Mouse (Mus musculus) gastrocnemius, adult 18-20 months (tissue): ENCODE data around the gene Jmjd1c. TPM values are rescaled to one million over a fixed set of nuclear protein-coding genes. Genes with fewer than 3 reads are reported as not detected.
A peak's percentile ranks its signal among the peaks of the same experiment; 100 is the strongest.

Experiments
- DNase-seq: peaks from one replicate; pipeline ENCODE4 v3.0.0; 2021; ENCODE audit warnings: low spot score
- total RNA-seq, 2 experiments: library from RNA; stranded (reverse); gene quantifications; 2 replicates each; pipeline ENCODE4 v1.2.3; 2021

Jmjd1c gene
- total RNA-seq, 2 experiments from 2014 or later, result 23.5 to 25.4 TPM

- DNase-seq, result no peak
Observed at GRCm38 (mm10) chr10:67071884-67072283, 24.0 kb upstream of the Jmjd1c start.

GRCm38 (mm10) chr10:67072600-67072999 lies 23.3 kb upstream of the Jmjd1c start:
- DNase-seq, result no peak

- DNase-seq, result no peak
Observed at GRCm38 (mm10) chr10:67073577-67073976, 22.3 kb upstream of the Jmjd1c start.

- DNase-seq, result no peak
Observed at GRCm38 (mm10) chr10:67075931-67076878, 19.7 kb upstream of the Jmjd1c start.

- DNase-seq, result no peak
Observed at GRCm38 (mm10) chr10:67079030-67079429, 16.9 kb upstream of the Jmjd1c start.

- DNase-seq, result no peak
Observed at GRCm38 (mm10) chr10:67081206-67082007, 14.5 kb upstream of the Jmjd1c start.

- DNase-seq, result no peak
Observed at GRCm38 (mm10) chr10:67082531-67082930, 13.4 kb upstream of the Jmjd1c start.

GRCm38 (mm10) chr10:67083446-67084166 lies 12.3 kb upstream of the Jmjd1c start:
- DNase-seq, result peak; percentile 56

GRCm38 (mm10) chr10:67085124-67085523 lies 10.8 kb upstream of the Jmjd1c start:
- DNase-seq, result no peak

GRCm38 (mm10) chr10:67085916-67086315 lies 10.0 kb upstream of the Jmjd1c start:
- no peak for DNase-seq

- no peak for DNase-seq
Observed at GRCm38 (mm10) chr10:67087447-67088226, 8.3 kb upstream of the Jmjd1c start.

- DNase-seq, result no peak
Observed at GRCm38 (mm10) chr10:67090611-67091010, 5.3 kb upstream of the Jmjd1c start.

- DNase-seq, result no peak
Observed at GRCm38 (mm10) chr10:67094922-67095321, 1.0 kb upstream of the Jmjd1c start.

- DNase-seq, result peak; percentile 68
Observed at GRCm38 (mm10) chr10:67096621-67097436, 904 bp downstream of the Jmjd1c start, which contains the start of gene Reep3. TSS of gene Reep3 (minus strand) at chr10:67096945.

- DNase-seq, result no peak
Observed at GRCm38 (mm10) chr10:67097437-67098150, 1.7 kb downstream of the Jmjd1c start.

- no peak for DNase-seq
Observed at GRCm38 (mm10) chr10:67098408-67099050, 2.6 kb downstream of the Jmjd1c start.

GRCm38 (mm10) chr10:67099183-67099929 lies 3.4 kb downstream of the Jmjd1c start:
- DNase-seq, result peak; percentile 45
